Mouse (Mus musculus) activated CD4-positive, CD25-positive, alpha-beta regulatory T cell (primary cell): ENCODE results near the gene Gm21560. TPM values are rescaled to one million over a fixed set of nuclear protein-coding genes. Genes with fewer than 3 reads are reported as not detected.

Experiments
- polyA plus RNA-seq, 2 experiments: library from polyadenylated mRNA; unstranded; fragments of 100-300 nt; shearing (Covaris generic); gene quantifications; one replicate each; pipeline ENCODE4 v1.2.1; 2017

Gene Gm21560
- under 1 TPM in 1 of 2 experiments, not detected in 1; 0.11 TPM for polyA plus RNA-seq

DNA sequence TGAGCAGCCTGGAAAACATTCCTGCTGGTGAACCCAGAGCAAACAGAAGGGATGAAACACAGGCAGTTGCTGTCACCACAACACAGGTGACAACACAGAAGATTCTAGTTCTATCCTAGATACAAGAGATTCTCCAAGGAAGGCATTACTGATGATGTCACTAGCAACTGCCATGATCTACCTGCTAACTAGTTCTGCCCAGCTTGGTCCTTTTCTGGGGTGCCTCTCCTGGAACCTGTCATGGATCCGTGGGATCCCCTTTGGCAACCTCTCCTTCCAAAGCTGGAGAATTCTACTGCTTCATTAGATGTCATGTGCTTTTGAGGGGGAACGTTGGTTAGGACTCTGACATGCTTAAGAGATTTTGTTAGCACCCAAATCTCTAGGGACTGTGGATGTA is at the start of gene Gm21560:
TSS of gene Gm21560 (minus strand) at position 101 of the 400 bp plus-strand sequence.

Other genes with a start within 250 kb of the Gm21560 start
- gene Gm3453, start 240.2 kb downstream of the Gm21560 start, polyA plus RNA-seq: under 1 TPM in 1 of 2 experiments, not detected in 1; 0.33 TPM
- not detected for gene Gm6337, start 161.0 kb downstream of the Gm21560 start, polyA plus RNA-seq
- gene Gm8206, start 125.3 kb downstream of the Gm21560 start, polyA plus RNA-seq: under 1 TPM; 0.16 to 0.26 TPM
- 1 to 10 TPM; 2.9 to 4.1 TPM for gene Gm3468, start 110.6 kb downstream of the Gm21560 start, polyA plus RNA-seq
- under 1 TPM in 1 of 2 experiments, not detected in 1; 0.68 TPM for gene Gm3476, start 93.5 kb downstream of the Gm21560 start, polyA plus RNA-seq
- gene Gm3411, start 68.0 kb upstream of the Gm21560 start, polyA plus RNA-seq: 1 to 10 TPM; 1.4 to 2.8 TPM
- under 1 TPM in 1 of 2 experiments, not detected in 1; 0.34 TPM for gene Gm21103, start 85.6 kb upstream of the Gm21560 start, polyA plus RNA-seq
- gene Gm3618, start 124.4 kb upstream of the Gm21560 start, polyA plus RNA-seq: not detected
- not detected for gene Gm16440, start 171.0 kb upstream of the Gm21560 start, polyA plus RNA-seq
- 1 to 10 TPM in 1 of 2 experiments, under 1 TPM in 1; 0.24 to 1.6 TPM for gene Gm3591, start 193.2 kb upstream of the Gm21560 start, polyA plus RNA-seq
- not detected for gene Gm3594, start 225.3 kb upstream of the Gm21560 start, polyA plus RNA-seq